Mouse (Mus musculus) embryonic facial prominence, embryonic 14.5 days (tissue): ENCODE data around the gene Hist2h2be. TPM values are rescaled to one million over a fixed set of nuclear protein-coding genes. Genes with fewer than 3 reads are reported as not detected.
"Not testable (repeated sequence)": the region's sequence is repeated elsewhere in the genome, so short reads cannot be mapped to it uniquely, and the experiment has no call there.

ENCODE experiments used
- ATAC-seq: fragments of 200-750 bp; cut with Nextera tagmentation; 2 replicates; pipeline ENCODE4 v1.8.0; 2017; ENCODE audit warnings: low read depth, moderate number of reproducible peaks, moderate TSS enrichment
- DNase-seq: peaks from one replicate; pipeline ENCODE4 v3.0.0-alpha.2; 2015; ENCODE audit warnings: low spot score
- H3K27ac ChIP-seq: fragments of 300-500 bp; sonication (generic); replicated peaks from 2 replicates; pipeline ENCODE4 v1.5.1; 2014; ENCODE audit warnings: low read depth, mild to moderate bottlenecking, low read length, moderate library complexity
- H3K27me3 ChIP-seq: fragments of 300-500 bp; sonication (generic); replicated peaks from 2 replicates; pipeline ENCODE4 v1.6.1; 2014; ENCODE audit warnings: low read length; ENCODE audit not compliant: control insufficient read depth, insufficient read depth
- H3K36me3 ChIP-seq: fragments of 300-500 bp; sonication (generic); 2 replicates; pipeline ENCODE4 v1.6.1; 2014; ENCODE audit warnings: low read length, mixed read lengths; ENCODE audit not compliant: control insufficient read depth, insufficient read depth
- H3K4me1 ChIP-seq: fragments of 300-500 bp; sonication (generic); 2 replicates; pipeline ENCODE4 v1.6.1; 2014; ENCODE audit warnings: antibody characterized with exemption, low read length; ENCODE audit not compliant: control insufficient read depth, insufficient read depth
- H3K4me2 ChIP-seq: fragments of 300-500 bp; sonication (generic); 2 replicates; pipeline ENCODE4 v1.6.1; 2014; ENCODE audit warnings: low read depth, mild to moderate bottlenecking, low read length, moderate library complexity, mixed read lengths
- H3K4me3 ChIP-seq: fragments of 300-500 bp; sonication (generic); 2 replicates; pipeline ENCODE4 v1.5.1; 2014; ENCODE audit warnings: low read depth, mild to moderate bottlenecking, low read length
- H3K9ac ChIP-seq: fragments of 300-500 bp; sonication (generic); 2 replicates; pipeline ENCODE4 v1.6.1; 2014; ENCODE audit warnings: low read depth, mild to moderate bottlenecking, low read length, moderate library complexity, mixed read lengths
- H3K9me3 ChIP-seq: fragments of 300-500 bp; sonication (generic); 2 replicates; pipeline ENCODE4 v1.6.1; 2016; ENCODE audit warnings: low read length; ENCODE audit not compliant: control insufficient read depth
- WGBS: fragments of 180-500 bp; shearing (Covaris S2); extraction: QIAGEN DNeasy Blood & Tissue Kit; methylation state at CpG from one replicate; pipeline ENCODE4 v1.1.7; 2014; 5-methylcytosine and 5-hydroxymethylcytosine counted together
- microRNA-seq: library from miRNA; unstranded; fragments of <30 nt; microRNA quantifications from one replicate; pipeline ENCODE4, GENCODE M21; 2016; ENCODE audit warnings: borderline number of aligned reads
- polyA plus RNA-seq: library from polyadenylated mRNA; unstranded; fragments of >200 nt; fragmentation: Nextera tagmentation; extraction: Ambion mirVana; gene quantifications from 2 replicates; pipeline ENCODE4 v1.2.1, GENCODE M21; 2014

The Hist2h2be gene
- polyA plus RNA-seq, 1 experiment from 2014 or later: 8.8 TPM

DNA sequence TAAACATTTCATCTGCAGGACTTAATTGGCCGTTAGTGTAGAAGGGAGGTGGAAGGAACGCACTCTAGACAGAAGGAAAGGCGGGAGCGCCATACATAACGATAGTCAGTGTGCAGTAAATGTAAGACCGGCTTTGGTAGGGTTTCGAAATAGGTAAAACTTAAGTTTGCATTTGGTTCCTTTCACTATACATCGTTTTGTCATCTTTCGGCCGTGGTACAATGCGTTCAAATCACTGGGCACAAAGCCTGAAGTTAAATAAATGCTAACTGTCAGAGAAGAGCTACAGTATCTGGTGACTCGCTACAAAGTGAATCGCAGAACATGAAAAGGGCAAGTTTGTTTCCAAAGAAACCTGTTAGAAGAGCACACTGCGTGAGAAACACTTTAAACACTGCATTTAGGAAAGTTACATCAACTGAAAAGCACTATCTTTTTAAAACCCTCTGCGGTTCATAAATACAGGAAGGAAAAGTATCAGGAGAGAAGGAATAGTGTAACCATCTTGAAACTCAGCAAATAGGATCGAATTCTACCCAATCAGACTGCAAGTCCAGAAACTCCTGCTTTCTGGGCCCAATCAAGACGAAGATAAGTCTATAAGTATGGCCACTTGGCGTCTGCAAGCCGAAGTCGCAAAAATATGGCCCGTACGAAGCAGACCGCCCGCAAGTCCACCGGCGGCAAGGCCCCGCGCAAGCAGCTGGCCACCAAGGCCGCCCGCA, 47.3 kb downstream of the Hist2h2be start, which contains the start of gene Hist2h3b:
Gene Hist2h3b (plus strand): TSS at position 604 of the 725 bp plus-strand sequence.
- peak within 1 kb of the TSS; percentile 79 for H3K4me2 ChIP-seq
- 24% methylated on average over 28 of the region's 30 CpGs for WGBS
- DNase-seq (peak; percentile 97), ATAC-seq (peak; percentile 72)
- peaks cover 15% of the 10 kb centered on the region for H3K4me1 ChIP-seq
- no peaks in the 10 kb centered on the region for H3K27me3 ChIP-seq
- peak within 1 kb of the TSS; percentile 71 for H3K9ac ChIP-seq
- H3K9me3 ChIP-seq: no peaks in the 10 kb centered on the region
- peak within 1 kb of the TSS; percentile 50 for H3K4me3 ChIP-seq
- peak within 1 kb of the TSS; percentile 98 for H3K27ac ChIP-seq
- no peaks in the 10 kb centered on the region for H3K36me3 ChIP-seq

DNA sequence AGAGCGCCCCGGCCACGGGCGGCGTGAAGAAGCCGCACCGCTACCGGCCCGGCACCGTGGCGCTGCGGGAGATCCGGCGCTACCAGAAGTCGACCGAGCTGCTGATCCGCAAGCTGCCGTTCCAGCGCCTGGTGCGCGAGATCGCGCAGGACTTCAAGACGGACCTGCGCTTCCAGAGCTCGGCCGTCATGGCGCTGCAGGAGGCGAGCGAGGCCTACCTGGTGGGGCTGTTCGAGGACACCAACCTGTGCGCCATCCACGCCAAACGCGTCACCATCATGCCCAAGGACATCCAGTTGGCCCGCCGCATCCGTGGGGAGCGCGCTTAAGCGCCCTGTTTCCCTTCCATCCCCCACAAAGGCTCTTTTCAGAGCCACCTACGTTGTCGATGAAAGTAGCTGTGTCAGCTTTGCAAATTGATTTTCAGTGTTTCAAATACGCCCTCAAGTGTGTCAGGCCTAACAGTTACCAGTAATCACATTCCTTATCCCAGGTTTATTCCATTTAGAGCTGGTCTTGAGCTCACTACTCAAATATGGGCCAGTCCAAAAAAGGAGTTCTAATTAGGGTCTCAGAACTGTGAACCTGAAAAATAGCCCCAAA, 48.0 kb downstream of the Hist2h2be start:
- DNase-seq, H3K36me3 ChIP-seq, H3K9me3 ChIP-seq, H3K27me3 ChIP-seq: not testable (repeated sequence)
- Histone ChIP-seq H3K27ac (peak overlapping the region; percentile 98), H3K4me1 (peaks cover 14% of the 10 kb centered on the region), H3K9ac (peak overlapping the region; percentile 71), H3K4me3 (peak overlapping the region; percentile 50), H3K4me2 (peak overlapping the region; percentile 79)
- peak; percentile 5 for ATAC-seq
- WGBS: under 1% methylated on average over 8 of the region's 44 CpGs

GRCm38 (mm10) chr3:96269511-96270474, 48.9 kb downstream of the Hist2h2be start, which contains the start of gene Hist2h2bb:
Hist2h2bb (plus strand) TSS chr3:96269752.
- peak within 1 kb of the TSS; percentile 80 for H3K9ac ChIP-seq
- ATAC-seq (peak; percentile 95), DNase-seq (peak; percentile 100)
- no peaks in the 10 kb centered on the region for H3K9me3 ChIP-seq
- H3K27me3 ChIP-seq: no peaks in the 10 kb centered on the region
- peak within 1 kb of the TSS; percentile 79 for H3K4me2 ChIP-seq
- peak within 1 kb of the TSS; percentile 50 for H3K4me3 ChIP-seq
- under 1% methylated on average over 45 of the region's 45 CpGs for WGBS
- H3K27ac ChIP-seq: peak within 1 kb of the TSS; percentile 98
- H3K36me3 ChIP-seq: no peaks in the 10 kb centered on the region
- H3K4me1 ChIP-seq: peaks cover 5% of the 10 kb centered on the region

Small RNAs within 50 kb of the gene (microRNA-seq; reads per million reads assigned to microRNA genes)
- gene Gm44492: not detected
- gene Gm47311: not detected
- gene Gm47313: not detected

Other genes with a start within 250 kb of the Hist2h2be start
- 40.5 and 43.2 TPM in 2 replicates for gene Plekho1, start 225.1 kb upstream of the Hist2h2be start, polyA plus RNA-seq
- gene Vps45, start 162.7 kb upstream of the Hist2h2be start, polyA plus RNA-seq: 24.4 and 25.7 TPM in 2 replicates
- gene Otud7b, start 116.6 kb upstream of the Hist2h2be start, polyA plus RNA-seq: 17.6 and 20.0 TPM in 2 replicates
- 19.7 and 24.6 TPM in 2 replicates for gene Mtmr11, start 59.1 kb upstream of the Hist2h2be start, polyA plus RNA-seq
- 152 and 158 TPM in 2 replicates for gene Sf3b4, start 48.8 kb upstream of the Hist2h2be start, polyA plus RNA-seq
- 4.4 and 6.1 TPM in 2 replicates for gene Sv2a, start 40.0 kb upstream of the Hist2h2be start, polyA plus RNA-seq
- 47.5 and 55.7 TPM in 2 replicates for gene Bola1, start 1.4 kb upstream of the Hist2h2be start, polyA plus RNA-seq
- gene Hist2h2ab, start 1.3 kb upstream of the Hist2h2be start, polyA plus RNA-seq: 0.72 and 0.78 TPM in 2 replicates
- gene Hist2h2ac, start 239 bp upstream of the Hist2h2be start, polyA plus RNA-seq: 8.4 and 10.0 TPM in 2 replicates
- gene Hist2h3c2, start 18.0 kb downstream of the Hist2h2be start, polyA plus RNA-seq: 5.2 and 5.3 TPM in 2 replicates
- gene Hist2h2aa2, start 19.2 kb downstream of the Hist2h2be start, polyA plus RNA-seq: 46.9 and 57.6 TPM in 2 replicates
- gene Hist2h2aa1, start 24.4 kb downstream of the Hist2h2be start, polyA plus RNA-seq: 19.8 and 22.0 TPM in 2 replicates
- 0.48 TPM in 1 of 2 replicates, not detected in the other for gene Hist2h3c1, start 25.6 kb downstream of the Hist2h2be start, polyA plus RNA-seq
- gene Hist2h4, start 42.2 kb downstream of the Hist2h2be start, polyA plus RNA-seq: 6.9 TPM in 2 replicates
- 44.3 and 57.8 TPM in 2 replicates for gene Hist2h3b, start 47.5 kb downstream of the Hist2h2be start, polyA plus RNA-seq
- 8.9 and 12.7 TPM in 2 replicates for gene Hist2h2bb, start 48.6 kb downstream of the Hist2h2be start, polyA plus RNA-seq
- 4.0 and 5.3 TPM in 2 replicates for gene Fcgr1, start 72.8 kb downstream of the Hist2h2be start, polyA plus RNA-seq
- not detected in 2 replicates for gene BC107364, start 231.2 kb downstream of the Hist2h2be start, polyA plus RNA-seq